Mouse (Mus musculus): ENCODE measurements around the gene Zfp174. TPM values are rescaled to one million over a fixed set of nuclear protein-coding genes. Genes with fewer than 3 reads are reported as not detected.
"Not testable (repeated sequence)": the region's sequence is repeated elsewhere in the genome, so short reads cannot be mapped to it uniquely, and the experiment has no call there.

Zfp174 gene
- polyA plus RNA-seq, 1 experiment = 0.18 TPM

GRCm38 (mm10) chr16:3848416-3848815 is 1.3 kb downstream of the Zfp174 start:
- Histone ChIP-seq H3ac (ENCODE audit: control insufficient read depth, insufficient read length, low read depth) (no peak overlapping the region), H3K27me3 (ENCODE audit: control insufficient read depth, insufficient read depth, insufficient read length) (no peaks in the 10 kb centered on the region), H3K79me2 (ENCODE audit: control insufficient read depth, insufficient read depth) (no peaks in the 10 kb centered on the region), H3K4me3 (ENCODE audit: insufficient read depth, poor library complexity, severe bottlenecking) (no peak overlapping the region), H3K79me3 (ENCODE audit: low read depth) (no peaks in the 10 kb centered on the region), H3K36me3 (ENCODE audit: control insufficient read depth, insufficient read depth) (no peaks in the 10 kb centered on the region)
- TF ChIP-seq MAX (IDR thresholded peaks at IDR 0.05) (no peak), USF1 (IDR thresholded peaks at IDR 0.05; ENCODE audit: low read depth) (no peak), FOSL1 (IDR thresholded peaks at IDR 0.05; ENCODE audit: insufficient read depth, low read length, poor library complexity, severe bottlenecking) (no peak), MYOD1 (IDR thresholded peaks at IDR 0.05; ENCODE audit: control insufficient read depth, insufficient read length, low read depth) (no peak), CTCF (IDR thresholded peaks at IDR 0.05; ENCODE audit: control insufficient read depth, insufficient read depth, insufficient read length) (no peak), CEBPB (IDR thresholded peaks at IDR 0.05; ENCODE audit: low read depth) (no peak), MYOG (IDR thresholded peaks at IDR 0.05; ENCODE audit: control insufficient read depth, extremely low read depth, insufficient read length) (no peak)

GRCm38 (mm10) chr16:3851301-3851700 is 4.2 kb downstream of the Zfp174 start:
- not testable (repeated sequence) for H3K79me3 ChIP-seq (ENCODE audit: low read depth); H3K4me3 ChIP-seq (ENCODE audit: insufficient read depth, poor library complexity, severe bottlenecking); H3K36me3 ChIP-seq (ENCODE audit: control insufficient read depth, insufficient read depth); H3K27me3 ChIP-seq (ENCODE audit: control insufficient read depth, insufficient read depth, insufficient read length); H3K79me2 ChIP-seq (ENCODE audit: control insufficient read depth, insufficient read depth); H3ac ChIP-seq (ENCODE audit: control insufficient read depth, insufficient read length, low read depth)

- no peaks in the 10 kb centered on the region for H3K27me3 ChIP-seq (ENCODE audit: control insufficient read depth, insufficient read depth, insufficient read length)
- H3ac ChIP-seq (ENCODE audit: control insufficient read depth, insufficient read length, low read depth) = no peak overlapping the region
- H3K79me3 ChIP-seq (ENCODE audit: low read depth) = no peaks in the 10 kb centered on the region
- TF ChIP-seq MAX (IDR thresholded peaks at IDR 0.05) (no peak), CTCF (IDR thresholded peaks at IDR 0.05; ENCODE audit: control insufficient read depth, insufficient read depth, insufficient read length) (no peak), USF1 (IDR thresholded peaks at IDR 0.05; ENCODE audit: low read depth) (no peak), MYOD1 (IDR thresholded peaks at IDR 0.05; ENCODE audit: control insufficient read depth, insufficient read length, low read depth) (no peak), FOSL1 (IDR thresholded peaks at IDR 0.05; ENCODE audit: insufficient read depth, low read length, poor library complexity, severe bottlenecking) (no peak), MYOG (IDR thresholded peaks at IDR 0.05; ENCODE audit: control insufficient read depth, extremely low read depth, insufficient read length) (no peak), CEBPB (IDR thresholded peaks at IDR 0.05; ENCODE audit: low read depth) (no peak)
- no peaks in the 10 kb centered on the region for H3K36me3 ChIP-seq (ENCODE audit: control insufficient read depth, insufficient read depth)
- no peak overlapping the region for H3K4me3 ChIP-seq (ENCODE audit: insufficient read depth, poor library complexity, severe bottlenecking)
- no peaks in the 10 kb centered on the region for H3K79me2 ChIP-seq (ENCODE audit: control insufficient read depth, insufficient read depth)
Measured at GRCm38 (mm10) chr16:3852586-3852985, 5.5 kb downstream of the Zfp174 start.

GRCm38 (mm10) chr16:3854437-3855182 is 7.5 kb downstream of the Zfp174 start:
- Histone ChIP-seq H3K79me2 (ENCODE audit: control insufficient read depth, insufficient read depth) (no peaks in the 10 kb centered on the region), H3K4me3 (ENCODE audit: insufficient read depth, poor library complexity, severe bottlenecking) (no peak overlapping the region), H3K79me3 (ENCODE audit: low read depth) (no peaks in the 10 kb centered on the region), H3ac (ENCODE audit: control insufficient read depth, insufficient read length, low read depth) (no peak overlapping the region), H3K27me3 (ENCODE audit: control insufficient read depth, insufficient read depth, insufficient read length) (no peaks in the 10 kb centered on the region), H3K36me3 (ENCODE audit: control insufficient read depth, insufficient read depth) (no peaks in the 10 kb centered on the region)
- no peak for TF ChIP-seq MYOD1 (IDR thresholded peaks at IDR 0.05; ENCODE audit: control insufficient read depth, insufficient read length, low read depth)
- TF ChIP-seq CTCF (IDR thresholded peaks at IDR 0.05; ENCODE audit: control insufficient read depth, insufficient read depth, insufficient read length) = no peak
- no peak for TF ChIP-seq FOSL1 (IDR thresholded peaks at IDR 0.05; ENCODE audit: insufficient read depth, low read length, poor library complexity, severe bottlenecking)
- no peak for TF ChIP-seq MAX (IDR thresholded peaks at IDR 0.05)
- no peak for TF ChIP-seq USF1 (IDR thresholded peaks at IDR 0.05; ENCODE audit: low read depth)
- TF ChIP-seq MYOG (IDR thresholded peaks at IDR 0.05; ENCODE audit: control insufficient read depth, extremely low read depth, insufficient read length) = no peak
- no peak for TF ChIP-seq CEBPB (IDR thresholded peaks at IDR 0.05; ENCODE audit: low read depth)

GRCm38 (mm10) chr16:3855776-3856175 is 8.7 kb downstream of the Zfp174 start:
- H3K36me3 ChIP-seq (ENCODE audit: control insufficient read depth, insufficient read depth) = no peaks in the 10 kb centered on the region
- no peaks in the 10 kb centered on the region for H3K79me3 ChIP-seq (ENCODE audit: low read depth)
- H3K79me2 ChIP-seq (ENCODE audit: control insufficient read depth, insufficient read depth) = no peaks in the 10 kb centered on the region
- H3K4me3 ChIP-seq (ENCODE audit: insufficient read depth, poor library complexity, severe bottlenecking) = no peak overlapping the region
- no peak overlapping the region for H3ac ChIP-seq (ENCODE audit: control insufficient read depth, insufficient read length, low read depth)
- TF ChIP-seq USF1 (IDR thresholded peaks at IDR 0.05; ENCODE audit: low read depth) = no peak
- no peak for TF ChIP-seq CEBPB (IDR thresholded peaks at IDR 0.05; ENCODE audit: low read depth)
- TF ChIP-seq FOSL1 (IDR thresholded peaks at IDR 0.05; ENCODE audit: insufficient read depth, low read length, poor library complexity, severe bottlenecking) = no peak
- no peak for TF ChIP-seq MAX (IDR thresholded peaks at IDR 0.05)
- TF ChIP-seq CTCF (IDR thresholded peaks at IDR 0.05; ENCODE audit: control insufficient read depth, insufficient read depth, insufficient read length) = no peak
- TF ChIP-seq MYOD1 (IDR thresholded peaks at IDR 0.05; ENCODE audit: control insufficient read depth, insufficient read length, low read depth) = no peak
- no peak for TF ChIP-seq MYOG (IDR thresholded peaks at IDR 0.05; ENCODE audit: control insufficient read depth, extremely low read depth, insufficient read length)
- H3K27me3 ChIP-seq (ENCODE audit: control insufficient read depth, insufficient read depth, insufficient read length) = no peaks in the 10 kb centered on the region

- TF ChIP-seq FOSL1 (IDR thresholded peaks at IDR 0.05; ENCODE audit: insufficient read depth, low read length, poor library complexity, severe bottlenecking) (no peak), CTCF (IDR thresholded peaks at IDR 0.05; ENCODE audit: control insufficient read depth, insufficient read depth, insufficient read length) (no peak), MAX (IDR thresholded peaks at IDR 0.05) (no peak), MYOD1 (IDR thresholded peaks at IDR 0.05; ENCODE audit: control insufficient read depth, insufficient read length, low read depth) (no peak), MYOG (IDR thresholded peaks at IDR 0.05; ENCODE audit: control insufficient read depth, extremely low read depth, insufficient read length) (no peak), USF1 (IDR thresholded peaks at IDR 0.05; ENCODE audit: low read depth) (no peak), CEBPB (IDR thresholded peaks at IDR 0.05; ENCODE audit: low read depth) (no peak)
- H3ac ChIP-seq (ENCODE audit: control insufficient read depth, insufficient read length, low read depth) = no peak overlapping the region
- no peaks in the 10 kb centered on the region for H3K79me3 ChIP-seq (ENCODE audit: low read depth)
- H3K79me2 ChIP-seq (ENCODE audit: control insufficient read depth, insufficient read depth) = no peaks in the 10 kb centered on the region
- H3K4me3 ChIP-seq (ENCODE audit: insufficient read depth, poor library complexity, severe bottlenecking) = no peak overlapping the region
- peaks cover 22% of the 10 kb centered on the region for H3K36me3 ChIP-seq (ENCODE audit: control insufficient read depth, insufficient read depth)
- H3K27me3 ChIP-seq (ENCODE audit: control insufficient read depth, insufficient read depth, insufficient read length) = no peaks in the 10 kb centered on the region
Measured at GRCm38 (mm10) chr16:3859254-3859653, 12.2 kb downstream of the Zfp174 start.

All from C2C12 (cell line).